Mouse (Mus musculus) ES-Bruce4 (cell line): ENCODE measurements around the gene Znrf1. TPM values are rescaled to one million over a fixed set of nuclear protein-coding genes. Genes with fewer than 3 reads are reported as not detected.

Source experiments
- H3K27ac ChIP-seq: 2 replicates; pipeline ENCODE4 v1.5.1; 2012; ENCODE audit warnings: low read length, inconsistent platforms; ENCODE audit not compliant: insufficient read depth
- H3K27me3 ChIP-seq: 2 replicates; pipeline ENCODE4 v1.6.1; 2012; ENCODE audit warnings: mild to moderate bottlenecking, low read length, inconsistent platforms; ENCODE audit not compliant: control insufficient read depth, poor library complexity, insufficient read depth, severe bottlenecking
- H3K36me3 ChIP-seq: 2 replicates; pipeline ENCODE4 v1.6.1; 2012; ENCODE audit warnings: inconsistent platforms, mild to moderate bottlenecking, low read length, moderate library complexity; ENCODE audit not compliant: control insufficient read depth, poor library complexity, insufficient read depth, severe bottlenecking
- H3K4me1 ChIP-seq: one replicate; pipeline ENCODE4 v1.8.1; 2011; ENCODE audit warnings: low read length; ENCODE audit not compliant: control insufficient read depth, insufficient read depth
- H3K4me3 ChIP-seq: 2 replicates; pipeline ENCODE4 v1.5.1; 2011; ENCODE audit warnings: low read depth, mild to moderate bottlenecking, low read length
- H3K9ac ChIP-seq: 2 replicates; pipeline ENCODE4 v1.6.1; 2012; ENCODE audit warnings: low read depth, mild to moderate bottlenecking, inconsistent platforms; ENCODE audit not compliant: poor library complexity, severe bottlenecking
- H3K9me3 ChIP-seq: replicated peaks from 2 replicates; pipeline ENCODE4 v1.6.1; 2012; ENCODE audit warnings: mild to moderate bottlenecking, low read length, inconsistent platforms; ENCODE audit not compliant: control insufficient read depth, poor library complexity, insufficient read depth, severe bottlenecking
- CTCF ChIP-seq: IDR thresholded peaks from one replicate; pipeline ENCODE4 v1.8.1; 2011; ENCODE audit warnings: low read depth, low read length
- EP300 ChIP-seq: IDR thresholded peaks from 2 replicates; pipeline ENCODE4 v1.6.1; 2011; ENCODE audit warnings: low read depth, low read length; ENCODE audit not compliant: insufficient read depth
- POLR2A ChIP-seq: IDR thresholded peaks from one replicate; pipeline ENCODE4 v1.8.1; 2011; ENCODE audit warnings: low read length; ENCODE audit not compliant: insufficient read depth
- polyA plus RNA-seq: library from polyadenylated mRNA; stranded (reverse); fragments of >200 nt; gene quantifications from 2 replicates; pipeline ENCODE4 v1.2.4, GENCODE M21; 2011; ENCODE audit warnings: low read depth; ENCODE audit not compliant: missing spikeins, insufficient read depth, insufficient read length

Gene Znrf1
- polyA plus RNA-seq, 1 experiment = 38.5 TPM

GRCm38 (mm10) chr8:111653524-111653923, 117.6 kb downstream of the Znrf1 start:
- Histone ChIP-seq H3K27ac (no peak overlapping the region), H3K27me3 (no peaks in the 10 kb centered on the region), H3K4me1 (peaks cover 9% of the 10 kb centered on the region), H3K9me3 (no peaks in the 10 kb centered on the region), H3K9ac (no peak overlapping the region), H3K36me3 (0 out of 2 replicates have a peak, but pooled peaks cover 2% of the 10 kb centered on the region), H3K4me3 (no peak overlapping the region)
- no peak for TF ChIP-seq EP300
- no peak for TF ChIP-seq CTCF
- TF ChIP-seq POLR2A = no peak

- Histone ChIP-seq H3K36me3 (peaks cover 9% of the 10 kb centered on the region), H3K27ac (no peak overlapping the region), H3K4me1 (peaks cover 3% of the 10 kb centered on the region), H3K27me3 (no peaks in the 10 kb centered on the region), H3K9me3 (no peaks in the 10 kb centered on the region), H3K9ac (no peak overlapping the region), H3K4me3 (no peak overlapping the region)
- no peak for TF ChIP-seq CTCF
- TF ChIP-seq POLR2A = no peak
- no peak for TF ChIP-seq EP300
These were observed 121.5 kb downstream of the Znrf1 start for GRCm38 (mm10) chr8:111657312-111657854.

- Histone ChIP-seq H3K9me3 (no peaks in the 10 kb centered on the region), H3K27me3 (no peaks in the 10 kb centered on the region), H3K4me1 (peaks cover 3% of the 10 kb centered on the region), H3K36me3 (peaks cover 9% of the 10 kb centered on the region), H3K4me3 (no peak overlapping the region), H3K27ac (no peak overlapping the region), H3K9ac (no peak overlapping the region)
- TF ChIP-seq POLR2A (no peak), CTCF (no peak), EP300 (no peak)
These were observed 123.0 kb downstream of the Znrf1 start for GRCm38 (mm10) chr8:111658819-111659423.

- H3K27me3 ChIP-seq = no peaks in the 10 kb centered on the region
- peaks cover 2% of the 10 kb centered on the region for H3K4me1 ChIP-seq
- H3K4me3 ChIP-seq = no peak overlapping the region
- H3K9me3 ChIP-seq = no peaks in the 10 kb centered on the region
- no peak overlapping the region for H3K9ac ChIP-seq
- H3K36me3 ChIP-seq = peaks cover 20% of the 10 kb centered on the region
- no peak for TF ChIP-seq POLR2A
- peak; percentile 80 for TF ChIP-seq CTCF
- no peak overlapping the region for H3K27ac ChIP-seq
These were observed 126.6 kb downstream of the Znrf1 start for GRCm38 (mm10) chr8:111662473-111662872.

- Histone ChIP-seq H3K9ac (no peak overlapping the region), H3K9me3 (no peaks in the 10 kb centered on the region), H3K36me3 (peaks cover 37% of the 10 kb centered on the region), H3K27me3 (no peaks in the 10 kb centered on the region), H3K27ac (no peak overlapping the region), H3K4me1 (no peaks in the 10 kb centered on the region), H3K4me3 (no peak overlapping the region)
- TF ChIP-seq EP300 = no peak
- TF ChIP-seq POLR2A = no peak
- no peak for TF ChIP-seq CTCF
These were observed 130.9 kb downstream of the Znrf1 start for GRCm38 (mm10) chr8:111666751-111667150.

Other genes starting within 250 kb of the Znrf1 start
- 76.1 and 80.6 TPM in 2 replicates for gene Rfwd3, start 235.9 kb upstream of the Znrf1 start, polyA plus RNA-seq
- 0.61 and 1.3 TPM in 2 replicates for gene Mlkl, start 197.9 kb upstream of the Znrf1 start, polyA plus RNA-seq
- 0.35 and 0.69 TPM in 2 replicates for gene Fa2h, start 142.3 kb upstream of the Znrf1 start, polyA plus RNA-seq
- gene Wdr59, start 14.0 kb upstream of the Znrf1 start, polyA plus RNA-seq = 16.8 and 17.2 TPM in 2 replicates
- gene Ldhd, start 94.3 kb downstream of the Znrf1 start, polyA plus RNA-seq = 1.1 and 1.7 TPM in 2 replicates
- gene Zfp1, start 107.3 kb downstream of the Znrf1 start, polyA plus RNA-seq = 21.2 and 22.3 TPM in 2 replicates
- gene Ctrb1, start 154.9 kb downstream of the Znrf1 start, polyA plus RNA-seq = not detected in 2 replicates
- gene Bcar1, start 207.7 kb downstream of the Znrf1 start, polyA plus RNA-seq = 59.8 and 64.6 TPM in 2 replicates